Mouse (Mus musculus) mouse embryonic stem cell (cell line): Measurements from ENCODE around the gene Gm10487.
"Not testable (repeated sequence)": the region's sequence is repeated elsewhere in the genome, so short reads cannot be mapped to it uniquely, and the experiment has no call there.

Source experiments
- in situ Hi-C, 2 experiments: fragments of 300-500 bp; cut with MboI; formaldehyde crosslinking; loops; 1 replicate in 1 of 2; 3 replicates in 1 of 2; pipeline ENCODE4 v1.14.3; 2019 to 2020; ENCODE audit warnings: low sequenced_read_pairs in 2 of 2, low pct_unique_long_range_greater_than_20kb in 1 of 2, mixed read lengths in 1 of 2; ENCODE audit not compliant: unreplicated experiment in 1 of 2

Gm10487 gene

GRCm38 (mm10) chrX:30843369-30843768 lies at the start of gene Gm10487:
TSS of gene Gm10487 (minus strand) at chrX:30843469.
- in situ Hi-C loops: not testable (repeated sequence)
